Mouse (Mus musculus): ENCODE measurements around the gene Ifna5. TPM values are rescaled to one million over a fixed set of nuclear protein-coding genes. Genes with fewer than 3 reads are reported as not detected.
"Not testable (repeated sequence)": the region's sequence is repeated elsewhere in the genome, so short reads cannot be mapped to it uniquely, and the experiment has no call there.

Gene Ifna5
- polyA plus RNA-seq, 1 experiment from 2014 or later = not detected

GRCm38 (mm10) chr4:88815928-88816327 is 19.4 kb upstream of the Ifna5 start, which contains the start of gene Ifna7:
Gene Ifna7 (plus strand): TSS chr4:88816228.
- ATAC-seq (ENCODE audit: low FRiP score, low TSS enrichment) = no peak
- Histone ChIP-seq H3K9ac (ENCODE audit: low read depth, low read length) (no peak within 1 kb of the TSS), H3K9me3 (ENCODE audit: control insufficient read depth, low read length) (no peaks in the 10 kb centered on the region), H3K4me3 (ENCODE audit: low read length) (no peak within 1 kb of the TSS), H3K4me1 (ENCODE audit: control insufficient read depth, insufficient read depth, low read length) (no peaks in the 10 kb centered on the region), H3K27ac (ENCODE audit: low read depth, low read length) (no peak within 1 kb of the TSS), H3K36me3 (ENCODE audit: control insufficient read depth, insufficient read depth, low read length) (no peaks in the 10 kb centered on the region), H3K4me2 (replicated peaks; ENCODE audit: low read depth, low read length) (no peak within 1 kb of the TSS), H3K27me3 (ENCODE audit: control insufficient read depth, insufficient read depth, low read length) (no peaks in the 10 kb centered on the region)
- 63% methylated on average over 3 of the region's 3 CpGs for WGBS

GRCm38 (mm10) chr4:88819659-88820058 is 15.7 kb upstream of the Ifna5 start, which contains the start of gene Ifna11:
Gene Ifna11 (plus strand): TSS chr4:88819959.
- H3K4me1 ChIP-seq (ENCODE audit: control insufficient read depth, insufficient read depth, low read length) = no peaks in the 10 kb centered on the region
- H3K27ac ChIP-seq (ENCODE audit: low read depth, low read length) = no peak within 1 kb of the TSS
- no peaks in the 10 kb centered on the region for H3K9me3 ChIP-seq (ENCODE audit: control insufficient read depth, low read length)
- 81% methylated on average over 1 of the region's 1 CpGs for WGBS
- no peak for ATAC-seq (ENCODE audit: low FRiP score, low TSS enrichment)
- no peak within 1 kb of the TSS for H3K4me3 ChIP-seq (ENCODE audit: low read length)
- H3K4me2 ChIP-seq (replicated peaks; ENCODE audit: low read depth, low read length) = no peak within 1 kb of the TSS
- H3K27me3 ChIP-seq (ENCODE audit: control insufficient read depth, insufficient read depth, low read length) = no peaks in the 10 kb centered on the region
- H3K36me3 ChIP-seq (ENCODE audit: control insufficient read depth, insufficient read depth, low read length) = no peaks in the 10 kb centered on the region
- no peak within 1 kb of the TSS for H3K9ac ChIP-seq (ENCODE audit: low read depth, low read length)

DNA sequence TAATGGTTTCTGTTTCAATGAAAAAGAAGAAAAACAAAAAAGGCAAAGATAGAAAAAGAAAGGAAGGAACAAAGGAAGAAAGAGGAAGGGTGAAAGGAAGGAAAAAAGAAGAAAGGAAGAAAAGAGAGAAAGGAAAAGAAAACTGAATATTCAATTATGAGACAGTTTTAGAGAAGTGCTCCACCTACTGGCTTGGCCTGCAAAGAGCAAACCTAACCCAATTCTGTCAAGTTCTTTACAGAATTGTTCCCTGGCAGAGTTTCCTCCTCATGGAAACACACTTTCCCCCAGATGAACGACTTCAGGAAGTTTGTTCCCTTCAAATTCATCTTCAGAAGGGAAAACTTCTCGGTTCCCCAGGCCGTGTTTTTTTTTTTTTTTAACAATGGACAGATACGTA is 12.3 kb upstream of the Ifna5 start:
- Histone ChIP-seq H3K27ac (ENCODE audit: low read depth, low read length) (no peak overlapping the region), H3K4me1 (ENCODE audit: control insufficient read depth, insufficient read depth, low read length) (no peaks in the 10 kb centered on the region), H3K4me2 (replicated peaks; ENCODE audit: low read depth, low read length) (no peak overlapping the region), H3K4me3 (ENCODE audit: low read length) (no peak overlapping the region), H3K9me3 (ENCODE audit: control insufficient read depth, low read length) (no peaks in the 10 kb centered on the region), H3K36me3 (ENCODE audit: control insufficient read depth, insufficient read depth, low read length) (no peaks in the 10 kb centered on the region), H3K9ac (ENCODE audit: low read depth, low read length) (no peak overlapping the region), H3K27me3 (ENCODE audit: control insufficient read depth, insufficient read depth, low read length) (no peaks in the 10 kb centered on the region)
- 32% methylated on average over 4 of the region's 4 CpGs for WGBS
- no peak for ATAC-seq (ENCODE audit: low FRiP score, low TSS enrichment)

- H3K27me3 ChIP-seq (ENCODE audit: control insufficient read depth, insufficient read depth, low read length); H3K9me3 ChIP-seq (ENCODE audit: control insufficient read depth, low read length); H3K9ac ChIP-seq (ENCODE audit: low read depth, low read length); H3K4me1 ChIP-seq (ENCODE audit: control insufficient read depth, insufficient read depth, low read length); ATAC-seq (ENCODE audit: low FRiP score, low TSS enrichment); H3K4me2 ChIP-seq (replicated peaks; ENCODE audit: low read depth, low read length); H3K27ac ChIP-seq (ENCODE audit: low read depth, low read length); H3K36me3 ChIP-seq (ENCODE audit: control insufficient read depth, insufficient read depth, low read length); H3K4me3 ChIP-seq (ENCODE audit: low read length): not testable (repeated sequence)
These were observed 8.2 kb upstream of the Ifna5 start, which contains the start of gene Ifna6 for GRCm38 (mm10) chr4:88827116-88827515. Gene Ifna6 (plus strand): TSS chr4:88827416.

DNA sequence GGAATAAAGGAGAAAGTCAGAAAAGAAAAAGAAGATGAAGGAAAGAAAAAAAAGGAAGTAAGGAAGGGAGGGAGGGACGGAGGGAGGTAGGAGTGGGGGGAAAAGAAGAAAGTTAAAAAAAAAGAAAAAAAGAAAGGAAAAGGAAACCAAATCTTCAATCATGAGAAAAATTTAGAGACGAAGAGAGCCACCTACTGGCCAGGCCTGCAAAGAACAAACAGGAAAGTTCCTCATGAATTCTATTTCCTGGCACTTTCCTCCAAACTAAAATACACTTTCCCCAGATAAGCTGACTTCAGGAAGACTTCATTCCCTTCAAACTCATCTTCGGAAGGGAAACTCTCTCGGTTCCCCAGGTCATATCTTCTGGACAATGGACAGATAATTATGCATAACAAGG is 4.8 kb upstream of the Ifna5 start:
- Histone ChIP-seq H3K36me3 (ENCODE audit: control insufficient read depth, insufficient read depth, low read length) (no peaks in the 10 kb centered on the region), H3K27ac (ENCODE audit: low read depth, low read length) (no peak overlapping the region)

DNA sequence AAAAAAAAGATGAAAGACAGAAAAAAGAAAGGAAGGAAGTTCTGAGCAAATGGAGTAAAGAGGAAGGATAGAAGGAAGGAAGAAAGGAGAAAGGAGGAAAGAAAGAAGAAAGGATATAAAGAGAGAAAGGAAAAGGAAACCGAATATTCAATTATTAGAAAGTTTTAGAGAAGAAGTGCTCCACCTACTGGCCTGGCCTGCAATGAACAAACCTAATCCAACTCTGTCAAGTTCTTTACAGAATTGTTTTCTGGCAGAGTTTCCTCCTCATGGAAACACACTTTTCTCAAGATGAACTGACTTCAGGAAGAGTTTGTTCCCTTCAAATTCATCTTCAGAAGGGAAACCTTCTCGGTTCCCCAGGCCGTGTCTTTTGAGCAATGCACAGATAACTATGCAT is 3.5 kb downstream of the Ifna5 start:
- 44% methylated on average over 3 of the region's 3 CpGs for WGBS
- H3K9ac ChIP-seq (ENCODE audit: low read depth, low read length) = no peak overlapping the region
- H3K4me1 ChIP-seq (ENCODE audit: control insufficient read depth, insufficient read depth, low read length) = no peaks in the 10 kb centered on the region
- no peaks in the 10 kb centered on the region for H3K9me3 ChIP-seq (ENCODE audit: control insufficient read depth, low read length)
- H3K36me3 ChIP-seq (ENCODE audit: control insufficient read depth, insufficient read depth, low read length) = no peaks in the 10 kb centered on the region
- H3K4me2 ChIP-seq (replicated peaks; ENCODE audit: low read depth, low read length) = no peak overlapping the region
- H3K27ac ChIP-seq (ENCODE audit: low read depth, low read length) = no peak overlapping the region
- H3K4me3 ChIP-seq (ENCODE audit: low read length) = no peak overlapping the region
- no peaks in the 10 kb centered on the region for H3K27me3 ChIP-seq (ENCODE audit: control insufficient read depth, insufficient read depth, low read length)
- no peak for ATAC-seq (ENCODE audit: low FRiP score, low TSS enrichment)

More for the DNA sequence above, 4.8 kb upstream of the Ifna5 start:
- Histone ChIP-seq H3K4me2 (replicated peaks; ENCODE audit: low read depth, low read length) (no peak overlapping the region), H3K9me3 (ENCODE audit: control insufficient read depth, low read length) (no peaks in the 10 kb centered on the region), H3K27me3 (ENCODE audit: control insufficient read depth, insufficient read depth, low read length) (no peaks in the 10 kb centered on the region), H3K9ac (ENCODE audit: low read depth, low read length) (no peak overlapping the region), H3K4me1 (ENCODE audit: control insufficient read depth, insufficient read depth, low read length) (no peaks in the 10 kb centered on the region), H3K4me3 (ENCODE audit: low read length) (no peak overlapping the region)
- WGBS = 25% methylated on average over 4 of the region's 4 CpGs
- ATAC-seq (ENCODE audit: low FRiP score, low TSS enrichment) = no peak

DNA sequence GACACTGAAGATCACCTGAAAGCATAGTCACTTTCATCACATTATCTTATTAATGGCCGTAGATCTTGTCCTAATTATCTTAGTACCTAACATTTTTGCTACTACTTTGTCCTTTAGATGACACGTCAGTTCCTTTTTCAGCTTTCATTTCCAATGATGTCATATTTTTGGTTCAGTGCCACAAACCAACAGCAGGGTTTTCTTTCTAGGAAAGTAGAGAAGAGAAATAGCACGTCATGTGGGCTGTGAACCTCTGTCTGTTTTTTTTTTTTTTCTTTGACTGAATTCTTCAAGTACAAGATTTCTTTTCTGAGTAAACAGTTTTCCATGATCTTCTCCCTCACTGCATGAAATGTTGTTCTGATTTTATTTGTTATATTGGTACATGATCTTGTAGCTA is 4.7 kb downstream of the Ifna5 start:
- no peaks in the 10 kb centered on the region for H3K36me3 ChIP-seq (ENCODE audit: control insufficient read depth, insufficient read depth, low read length)
- H3K4me2 ChIP-seq (replicated peaks; ENCODE audit: low read depth, low read length) = no peak overlapping the region
- no peaks in the 10 kb centered on the region for H3K27me3 ChIP-seq (ENCODE audit: control insufficient read depth, insufficient read depth, low read length)
- WGBS = 77% methylated on average over 3 of the region's 3 CpGs
- H3K4me1 ChIP-seq (ENCODE audit: control insufficient read depth, insufficient read depth, low read length) = no peaks in the 10 kb centered on the region
- no peak for ATAC-seq (ENCODE audit: low FRiP score, low TSS enrichment)
- no peak overlapping the region for H3K27ac ChIP-seq (ENCODE audit: low read depth, low read length)
- no peak overlapping the region for H3K9ac ChIP-seq (ENCODE audit: low read depth, low read length)
- no peak overlapping the region for H3K4me3 ChIP-seq (ENCODE audit: low read length)
- H3K9me3 ChIP-seq (ENCODE audit: control insufficient read depth, low read length) = no peaks in the 10 kb centered on the region

- Histone ChIP-seq H3K27me3 (ENCODE audit: control insufficient read depth, insufficient read depth, low read length) (no peaks in the 10 kb centered on the region), H3K4me2 (replicated peaks; ENCODE audit: low read depth, low read length) (no peak within 1 kb of the TSS), H3K36me3 (ENCODE audit: control insufficient read depth, insufficient read depth, low read length) (no peaks in the 10 kb centered on the region), H3K4me3 (ENCODE audit: low read length) (no peak within 1 kb of the TSS), H3K4me1 (ENCODE audit: control insufficient read depth, insufficient read depth, low read length) (no peaks in the 10 kb centered on the region), H3K9ac (ENCODE audit: low read depth, low read length) (no peak within 1 kb of the TSS), H3K27ac (ENCODE audit: low read depth, low read length) (no peak within 1 kb of the TSS), H3K9me3 (ENCODE audit: control insufficient read depth, low read length) (no peaks in the 10 kb centered on the region)
- ATAC-seq (ENCODE audit: low FRiP score, low TSS enrichment) = no peak
- WGBS = 70% methylated on average over 2 of the region's 2 CpGs
These were observed 6.2 kb downstream of the Ifna5 start, which contains the start of gene Ifna4 for GRCm38 (mm10) chr4:88841438-88841911. Gene Ifna4 (plus strand): TSS chr4:88841861.

DNA sequence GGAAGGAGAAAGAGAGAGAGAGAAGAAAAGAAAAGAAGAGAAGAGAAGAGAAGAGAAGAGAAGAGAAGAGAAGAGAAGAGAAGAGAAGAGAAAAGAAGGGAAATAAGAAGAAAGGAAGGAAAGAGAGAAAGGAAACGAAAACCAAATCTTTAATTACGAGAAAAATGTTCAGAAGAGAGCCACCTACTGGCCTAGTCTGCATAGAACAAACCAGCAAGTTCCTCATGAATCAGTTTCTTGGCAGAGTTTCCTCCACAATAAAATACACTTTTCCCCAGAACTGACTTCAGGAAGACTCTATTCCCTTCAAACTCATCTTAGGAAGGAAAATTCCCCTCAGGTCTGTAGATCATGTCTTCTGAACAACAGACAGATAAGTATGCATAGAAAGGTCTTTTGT is 10.0 kb downstream of the Ifna5 start:
- Histone ChIP-seq H3K27me3 (ENCODE audit: control insufficient read depth, insufficient read depth, low read length) (no peaks in the 10 kb centered on the region), H3K9ac (ENCODE audit: low read depth, low read length) (no peak overlapping the region), H3K27ac (ENCODE audit: low read depth, low read length) (no peak overlapping the region), H3K4me1 (ENCODE audit: control insufficient read depth, insufficient read depth, low read length) (no peaks in the 10 kb centered on the region), H3K36me3 (ENCODE audit: control insufficient read depth, insufficient read depth, low read length) (no peaks in the 10 kb centered on the region), H3K9me3 (ENCODE audit: control insufficient read depth, low read length) (no peaks in the 10 kb centered on the region), H3K4me2 (replicated peaks; ENCODE audit: low read depth, low read length) (no peak overlapping the region), H3K4me3 (ENCODE audit: low read length) (no peak overlapping the region)
- no peak for ATAC-seq (ENCODE audit: low FRiP score, low TSS enrichment)
- 53% methylated on average over 2 of the region's 2 CpGs for WGBS
